Mouse (Mus musculus) liver, adult 2 months (tissue): Measurements from ENCODE around the gene Mtm1.

Experiments
- CTCF ChIP-seq: fragments of 200-500 bp; IDR thresholded peaks from 2 replicates; pipeline ENCODE4 v1.5.1; 2011; ENCODE audit warnings: low read depth, low read length, control low read depth
- POLR2A ChIP-seq: fragments of 200-500 bp; IDR thresholded peaks from 2 replicates; pipeline ENCODE4 v1.6.1; 2011; ENCODE audit warnings: low read length, control low read depth; ENCODE audit not compliant: insufficient read depth; ENCODE audit errors: extremely low read depth

- TF ChIP-seq CTCF (no peak), POLR2A (no peak)
These were observed 5.8 kb upstream of the Mtm1 start for GRCm38 (mm10) chrX:71204776-71205175.
